Mouse (Mus musculus): ENCODE measurements at regions not wholly inside any gene's neighbourhood (a gene's known extent, or its start where the extent isn't known, plus 50 kb on each side); places are given as distances from the start of the nearest gene placed in this dataset.

GRCm38 (mm10) chr1:128994655-128995054 lies 278.4 kb upstream of the Thsd7b start:
- no peaks in the 10 kb centered on the region for H3K36me3 ChIP-seq (replicated peaks; ENCODE audit: control insufficient read depth, insufficient read depth, low read depth)
- H3K4me3 ChIP-seq (ENCODE audit: insufficient read depth in 1 of 2, low read depth in 2 of 2, low read length in 2 of 2) = no peak overlapping the region
- no peaks in the 10 kb centered on the region for H3K4me1 ChIP-seq (replicated peaks; ENCODE audit: control insufficient read depth in 2 of 2, insufficient read depth in 2 of 2, low read length in 1 of 2)
- H3K9me3 ChIP-seq (ENCODE audit: control insufficient read depth, low read length) = no peaks in the 10 kb centered on the region
- DNase-seq (ENCODE audit: low read depth in 3 of 3, low spot score in 3 of 3) (no peak), ATAC-seq (ENCODE audit: insufficient read depth) (no peak)
- H3K4me2 ChIP-seq (ENCODE audit: low read depth) = no peak overlapping the region
- no peak overlapping the region for H3K9ac ChIP-seq (replicated peaks)
- no peaks in the 10 kb centered on the region for H3K27me3 ChIP-seq (ENCODE audit: control insufficient read depth, insufficient read depth, low read length)
- no peak for TF ChIP-seq CTCF (IDR thresholded peaks at IDR 0.05; ENCODE audit: low read depth)
- TF ChIP-seq EP300 (IDR thresholded peaks at IDR 0.05; ENCODE audit: low read depth) = no peak
- 64% methylated on average over 6 of the region's 6 CpGs for WGBS (ENCODE audit: insufficient replicate concordance)
- H3K27ac ChIP-seq = no peak overlapping the region

DNA sequence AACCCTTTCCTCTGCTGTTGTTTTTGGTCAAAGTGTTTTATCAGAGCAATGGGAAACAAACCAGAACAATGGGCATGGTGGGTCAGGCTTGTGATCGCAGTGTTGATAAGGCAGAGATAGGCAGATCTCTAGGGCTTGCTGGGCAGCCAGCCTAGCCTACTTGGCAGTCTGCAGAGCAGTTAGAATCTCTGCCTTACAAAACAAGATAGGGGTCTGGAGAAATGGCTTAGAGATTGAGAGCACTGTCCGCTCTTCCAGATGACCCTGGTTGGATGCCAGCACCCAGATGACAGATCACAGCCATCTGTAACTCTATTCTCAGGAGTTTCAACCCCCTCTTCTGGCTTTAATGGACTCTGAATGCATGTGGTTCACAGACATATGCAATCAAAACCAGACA lies 289.7 kb upstream of the Thsd7b start:
- TF ChIP-seq CTCF (IDR thresholded peaks at IDR 0.05; ENCODE audit: low read depth) = no peak
- TF ChIP-seq EP300 (IDR thresholded peaks at IDR 0.05; ENCODE audit: low read depth) = no peak

GRCm38 (mm10) chr1:128975586-128975985 lies 297.5 kb upstream of the Thsd7b start:
- no peak for ATAC-seq (ENCODE audit: insufficient read depth)
- no peak for DNase-seq (ENCODE audit: low read depth in 3 of 3, low spot score in 3 of 3)
- H3K4me2 ChIP-seq (ENCODE audit: low read depth) = no peak overlapping the region
- H3K27me3 ChIP-seq (ENCODE audit: control insufficient read depth, insufficient read depth, low read length) = no peaks in the 10 kb centered on the region
- TF ChIP-seq EP300 (IDR thresholded peaks at IDR 0.05; ENCODE audit: low read depth) (no peak), CTCF (IDR thresholded peaks at IDR 0.05; ENCODE audit: low read depth) (no peak)
- H3K27ac ChIP-seq = no peak overlapping the region
- H3K9me3 ChIP-seq (ENCODE audit: control insufficient read depth, low read length) = no peaks in the 10 kb centered on the region
- no peaks in the 10 kb centered on the region for H3K4me1 ChIP-seq (replicated peaks; ENCODE audit: control insufficient read depth in 2 of 2, insufficient read depth in 2 of 2, low read length in 1 of 2)
- no peaks in the 10 kb centered on the region for H3K36me3 ChIP-seq (replicated peaks; ENCODE audit: control insufficient read depth, insufficient read depth, low read depth)
- no peak overlapping the region for H3K9ac ChIP-seq (replicated peaks)
- H3K4me3 ChIP-seq (ENCODE audit: insufficient read depth in 1 of 2, low read depth in 2 of 2, low read length in 2 of 2) = no peak overlapping the region
- 21% methylated on average over 1 of the region's 1 CpGs for WGBS (ENCODE audit: insufficient replicate concordance)

More for the DNA sequence above, 289.7 kb upstream of the Thsd7b start:
- H3K9ac ChIP-seq (replicated peaks) = no peak overlapping the region
- no peaks in the 10 kb centered on the region for H3K4me1 ChIP-seq (replicated peaks; ENCODE audit: control insufficient read depth in 2 of 2, insufficient read depth in 2 of 2, low read length in 1 of 2)
- H3K9me3 ChIP-seq (ENCODE audit: control insufficient read depth, low read length) = no peaks in the 10 kb centered on the region
- DNase-seq (ENCODE audit: low read depth in 3 of 3, low spot score in 3 of 3) (no peak), ATAC-seq (ENCODE audit: insufficient read depth) (no peak)
- H3K36me3 ChIP-seq (replicated peaks; ENCODE audit: control insufficient read depth, insufficient read depth, low read depth) = no peaks in the 10 kb centered on the region
- H3K4me2 ChIP-seq (ENCODE audit: low read depth) = no peak overlapping the region
- no peak overlapping the region for H3K4me3 ChIP-seq (ENCODE audit: insufficient read depth in 1 of 2, low read depth in 2 of 2, low read length in 2 of 2)
- 56% methylated on average over 2 of the region's 2 CpGs for WGBS (ENCODE audit: insufficient replicate concordance)
- no peak overlapping the region for H3K27ac ChIP-seq
- no peaks in the 10 kb centered on the region for H3K27me3 ChIP-seq (ENCODE audit: control insufficient read depth, insufficient read depth, low read length)

- no peak overlapping the region for H3K4me2 ChIP-seq (ENCODE audit: low read depth)
- H3K9me3 ChIP-seq (ENCODE audit: control insufficient read depth, low read length) = no peaks in the 10 kb centered on the region
- ATAC-seq (ENCODE audit: insufficient read depth) (no peak), DNase-seq (ENCODE audit: low read depth in 3 of 3, low spot score in 3 of 3) (no peak)
- H3K9ac ChIP-seq (replicated peaks) = no peak overlapping the region
- no peaks in the 10 kb centered on the region for H3K4me1 ChIP-seq (replicated peaks; ENCODE audit: control insufficient read depth in 2 of 2, insufficient read depth in 2 of 2, low read length in 1 of 2)
- no peak for TF ChIP-seq EP300 (IDR thresholded peaks at IDR 0.05; ENCODE audit: low read depth)
- no peak for TF ChIP-seq CTCF (IDR thresholded peaks at IDR 0.05; ENCODE audit: low read depth)
- no peaks in the 10 kb centered on the region for H3K27me3 ChIP-seq (ENCODE audit: control insufficient read depth, insufficient read depth, low read length)
- no peak overlapping the region for H3K27ac ChIP-seq
- 61% methylated on average over 2 of the region's 2 CpGs for WGBS (ENCODE audit: insufficient replicate concordance)
- no peaks in the 10 kb centered on the region for H3K36me3 ChIP-seq (replicated peaks; ENCODE audit: control insufficient read depth, insufficient read depth, low read depth)
- no peak overlapping the region for H3K4me3 ChIP-seq (ENCODE audit: insufficient read depth in 1 of 2, low read depth in 2 of 2, low read length in 2 of 2)
Measured at GRCm38 (mm10) chr1:128951436-128951835, 321.7 kb upstream of the Thsd7b start.

- Histone ChIP-seq H3K27me3 (ENCODE audit: control insufficient read depth, insufficient read depth, low read length) (no peaks in the 10 kb centered on the region), H3K4me1 (replicated peaks; ENCODE audit: control insufficient read depth in 2 of 2, insufficient read depth in 2 of 2, low read length in 1 of 2) (no peaks in the 10 kb centered on the region), H3K4me3 (ENCODE audit: insufficient read depth in 1 of 2, low read depth in 2 of 2, low read length in 2 of 2) (no peak overlapping the region), H3K4me2 (ENCODE audit: low read depth) (no peak overlapping the region), H3K9me3 (ENCODE audit: control insufficient read depth, low read length) (no peaks in the 10 kb centered on the region), H3K27ac (no peak overlapping the region), H3K9ac (replicated peaks) (no peak overlapping the region), H3K36me3 (replicated peaks; ENCODE audit: control insufficient read depth, insufficient read depth, low read depth) (no peaks in the 10 kb centered on the region)
- DNase-seq (ENCODE audit: low read depth in 3 of 3, low spot score in 3 of 3) = no peak
- WGBS (ENCODE audit: insufficient replicate concordance) = 72% methylated on average over 4 of the region's 4 CpGs
- ATAC-seq (ENCODE audit: insufficient read depth) = no peak
- no peak for TF ChIP-seq CTCF (IDR thresholded peaks at IDR 0.05; ENCODE audit: low read depth)
- no peak for TF ChIP-seq EP300 (IDR thresholded peaks at IDR 0.05; ENCODE audit: low read depth)
Measured at GRCm38 (mm10) chr1:128950512-128950911, 322.6 kb upstream of the Thsd7b start.

Data from liver, embryonic 14.5 days (tissue).